Mouse (Mus musculus) embryonic facial prominence, embryonic 12.5 days (tissue): ENCODE results near the gene AI661453. TPM values are rescaled to one million over a fixed set of nuclear protein-coding genes. Genes with fewer than 3 reads are reported as not detected.

ENCODE experiments used
- polyA plus RNA-seq: library from polyadenylated mRNA; unstranded; fragments of >200 nt; fragmentation: Nextera tagmentation; extraction: Ambion mirVana; gene quantifications from 2 replicates; pipeline ENCODE4 v1.2.1, GENCODE M21; 2016

Gene AI661453
- polyA plus RNA-seq, 1 experiment from 2014 or later: 0.61 TPM

Other genes with a start within 250 kb of the AI661453 start
- gene Mrps10, start 67.7 kb upstream of the AI661453 start, polyA plus RNA-seq: 72.7 and 75.7 TPM in 2 replicates
- 1.7 and 1.9 TPM in 2 replicates for gene Guca1b, start 51.2 kb upstream of the AI661453 start, polyA plus RNA-seq
- 0.71 and 1.5 TPM in 2 replicates for gene Guca1a, start 36.0 kb upstream of the AI661453 start, polyA plus RNA-seq
- gene 1700001C19Rik, start 761 bp downstream of the AI661453 start, polyA plus RNA-seq: 0.25 and 0.41 TPM in 2 replicates
- 34.2 and 35.8 TPM in 2 replicates for gene Taf8, start 65.7 kb downstream of the AI661453 start, polyA plus RNA-seq
- 355 and 362 TPM in 2 replicates for gene Ccnd3, start 68.4 kb downstream of the AI661453 start, polyA plus RNA-seq
- gene Bysl, start 174.9 kb downstream of the AI661453 start, polyA plus RNA-seq: 29.6 and 30.7 TPM in 2 replicates
- 46.9 and 47.2 TPM in 2 replicates for gene Med20, start 175.0 kb downstream of the AI661453 start, polyA plus RNA-seq
- gene Gm20517, start 175.0 kb downstream of the AI661453 start, polyA plus RNA-seq: 1.6 and 2.2 TPM in 2 replicates
- 9.5 and 11.0 TPM in 2 replicates for gene Usp49, start 194.1 kb downstream of the AI661453 start, polyA plus RNA-seq